Comparison of ENCODE assay signal across 34 mouse cellular contexts in the genomic region with DNA sequence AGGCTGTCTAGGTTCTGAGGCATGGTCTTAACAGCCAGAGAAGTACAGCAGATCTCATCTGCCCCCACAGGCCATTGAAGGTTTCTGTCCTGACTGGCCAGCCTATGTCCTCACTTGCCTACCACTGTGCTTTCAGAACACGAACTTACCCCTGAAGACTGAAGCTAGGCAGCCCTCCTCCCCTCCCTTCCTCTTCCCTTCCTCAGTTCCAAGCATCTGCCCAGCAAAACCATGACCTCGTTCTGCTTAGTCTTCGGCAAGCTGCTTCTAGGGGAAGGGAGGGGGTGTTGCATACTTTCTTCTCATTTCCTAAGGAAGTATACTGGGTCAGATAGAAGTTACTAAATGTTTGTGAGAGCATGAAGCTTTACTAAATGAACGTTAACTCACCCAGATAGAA. TPM values are rescaled to one million over a fixed set of nuclear protein-coding genes. Genes with fewer than 3 reads are reported as not detected.
A peak's percentile ranks its signal among the peaks of the same experiment; 100 is the strongest.
DNase-seq lines count a peak whose midpoint lies in the region; ATAC-seq lines count a peak whose summit lies in the region.
"Had no signal": no experiment of that assay in that cellular context is flagged by ENCODE, and none has a peak within 500 bp of the region (broad histone marks: within the 10 kb centered on the region; RNA-seq: fewer than 3 reads in every experiment).

No protein-coding gene starts in this region.

- no peaks in the 10 kb centered on the region for H3K36me3 ChIP-seq in kidney, embryonic 15.5 days
- no peaks in the 10 kb centered on the region for H3K36me3 ChIP-seq in midbrain, embryonic 11.5 days (ENCODE audit: control insufficient read depth, insufficient read depth, low read length)
- no peaks in the 10 kb centered on the region for H3K36me3 ChIP-seq in midbrain, embryonic 16.5 days (ENCODE audit: control insufficient read depth, insufficient read depth, low read length)
- no peaks in the 10 kb centered on the region for H3K36me3 ChIP-seq in forebrain, embryonic 12.5 days (replicated peaks)
- H3K36me3 ChIP-seq: G1E; heart, embryonic 10.5 days; heart, embryonic 15.5 days; hindbrain, embryonic 13.5 days; limb, embryonic 10.5 days; limb, embryonic 15.5 days; liver, embryonic 15.5 days; lung, embryonic 15.5 days; midbrain, embryonic 13.5 days; neural tube, embryonic 15.5 days; stomach, embryonic 15.5 days had no signal

- ATAC-seq in kidney, embryonic 15.5 days (replicated peaks; ENCODE audit: low FRiP score), result peak; percentile 31; the same call in 1 of the 2 replicates
- ATAC-seq in midbrain, embryonic 11.5 days (ENCODE audit: low FRiP score), result no peak
- ATAC-seq in midbrain, embryonic 16.5 days, result no peak
- ATAC-seq in monocyte, adult 5-6 weeks (replicated peaks; ENCODE audit: insufficient number of reproducible peaks, low FRiP score, low TSS enrichment, poor library complexity, severe bottlenecking), result 0 out of 2 replicates have a peak, but pooled peaks have one; percentile 6
- ATAC-seq in forebrain, embryonic 12.5 days (ENCODE audit: low FRiP score), result no peak
- ATAC-seq: forebrain, postnatal 0 days; intestine, embryonic 16.5 days; midbrain, embryonic 13.5 days; Patski had no signal

- no peak overlapping the region for H3K4me3 ChIP-seq in kidney, embryonic 15.5 days (replicated peaks)
- H3K4me3 ChIP-seq in midbrain, embryonic 11.5 days (ENCODE audit: low read depth, low read length), result no peak overlapping the region
- no peak overlapping the region for H3K4me3 ChIP-seq in midbrain, embryonic 16.5 days (ENCODE audit: low read depth, low read length)
- H3K4me3 ChIP-seq in forebrain, embryonic 12.5 days (replicated peaks), result no peak overlapping the region
- H3K4me3 ChIP-seq: erythroblast, embryonic 14.5 days; heart, embryonic 10.5 days; heart, embryonic 15.5 days; hindbrain, embryonic 13.5 days; layer of hippocampus, adult 2 months; limb, embryonic 10.5 days; limb, embryonic 15.5 days; liver, embryonic 15.5 days; lung, embryonic 15.5 days; midbrain, embryonic 13.5 days; neural tube, embryonic 15.5 days; stomach, embryonic 15.5 days had no signal

- H3K4me2 ChIP-seq in kidney, embryonic 15.5 days, result no peak overlapping the region
- H3K4me2 ChIP-seq in midbrain, embryonic 11.5 days, result no peak overlapping the region
- H3K4me2 ChIP-seq in midbrain, embryonic 16.5 days (ENCODE audit: low read length), result no peak overlapping the region
- no peak overlapping the region for H3K4me2 ChIP-seq in forebrain, embryonic 12.5 days
- H3K4me2 ChIP-seq: heart, embryonic 15.5 days; hindbrain, embryonic 13.5 days; limb, embryonic 15.5 days; liver, embryonic 15.5 days; lung, embryonic 15.5 days; midbrain, embryonic 13.5 days; neural tube, embryonic 15.5 days; stomach, embryonic 15.5 days had no signal

- WGBS in kidney, embryonic 15.5 days, result 37% methylated on average over 4 of the region's 4 CpGs
- 68% methylated on average over 4 of the region's 4 CpGs for WGBS in midbrain, embryonic 11.5 days
- WGBS in midbrain, embryonic 16.5 days, result 57% methylated on average over 4 of the region's 4 CpGs
- WGBS in forebrain, embryonic 12.5 days, result 66% methylated on average over 4 of the region's 4 CpGs

- H3K27me3 ChIP-seq in kidney, embryonic 15.5 days, result no peaks in the 10 kb centered on the region
- H3K27me3 ChIP-seq in midbrain, embryonic 11.5 days (ENCODE audit: control insufficient read depth, insufficient read depth, low read length), result no peaks in the 10 kb centered on the region
- H3K27me3 ChIP-seq in midbrain, embryonic 16.5 days (ENCODE audit: control insufficient read depth, insufficient read depth, low read depth, low read length), result no peaks in the 10 kb centered on the region
- H3K27me3 ChIP-seq in forebrain, embryonic 12.5 days, result no peaks in the 10 kb centered on the region
- H3K27me3 ChIP-seq: heart, embryonic 15.5 days; hindbrain, embryonic 13.5 days; limb, embryonic 15.5 days; liver, embryonic 15.5 days; lung, embryonic 15.5 days; midbrain, embryonic 13.5 days; neural tube, embryonic 15.5 days; Patski; stomach, embryonic 15.5 days had no signal

- H3K9me3 ChIP-seq in kidney, embryonic 15.5 days (replicated peaks), result no peaks in the 10 kb centered on the region
- no peaks in the 10 kb centered on the region for H3K9me3 ChIP-seq in midbrain, embryonic 11.5 days (ENCODE audit: control insufficient read depth, low read length)
- H3K9me3 ChIP-seq in midbrain, embryonic 16.5 days (replicated peaks; ENCODE audit: control insufficient read depth, low read length, poor library complexity, severe bottlenecking), result no peaks in the 10 kb centered on the region
- no peaks in the 10 kb centered on the region for H3K9me3 ChIP-seq in forebrain, embryonic 12.5 days
- H3K9me3 ChIP-seq: G1E; heart, embryonic 10.5 days; heart, embryonic 15.5 days; hindbrain, embryonic 13.5 days; limb, embryonic 10.5 days; limb, embryonic 15.5 days; liver, embryonic 15.5 days; lung, embryonic 15.5 days; midbrain, embryonic 13.5 days; neural tube, embryonic 15.5 days; stomach, embryonic 15.5 days had no signal

- peaks cover 8% of the 10 kb centered on the region for H3K4me1 ChIP-seq in kidney, embryonic 15.5 days
- H3K4me1 ChIP-seq in midbrain, embryonic 11.5 days (ENCODE audit: control insufficient read depth, insufficient read depth, low read length), result peaks cover 5% of the 10 kb centered on the region; the same call in 1 of the 2 replicates
- peaks cover 2% of the 10 kb centered on the region; the same call in 1 of the 2 replicates for H3K4me1 ChIP-seq in midbrain, embryonic 16.5 days (ENCODE audit: control insufficient read depth, insufficient read depth, low read length)
- H3K4me1 ChIP-seq in forebrain, embryonic 12.5 days, result peaks cover 2% of the 10 kb centered on the region
- H3K4me1 ChIP-seq: heart, embryonic 10.5 days; hindbrain, embryonic 13.5 days; limb, embryonic 15.5 days; liver, embryonic 15.5 days; neural tube, embryonic 15.5 days; stomach, embryonic 15.5 days had no signal

- no peak overlapping the region for H3K27ac ChIP-seq in kidney, embryonic 15.5 days
- no peak overlapping the region for H3K27ac ChIP-seq in midbrain, embryonic 11.5 days (ENCODE audit: low read depth, low read length)
- H3K27ac ChIP-seq in midbrain, embryonic 16.5 days (ENCODE audit: low read length), result no peak overlapping the region
- no peak overlapping the region for H3K27ac ChIP-seq in forebrain, embryonic 12.5 days
- H3K27ac ChIP-seq: heart, embryonic 10.5 days; heart, embryonic 15.5 days; hindbrain, embryonic 13.5 days; layer of hippocampus, adult 2 months; limb, embryonic 10.5 days; limb, embryonic 15.5 days; liver, embryonic 15.5 days; lung, embryonic 15.5 days; macrophage; midbrain, embryonic 13.5 days; neural tube, embryonic 15.5 days; stomach, embryonic 15.5 days had no signal

- H3K9ac ChIP-seq in kidney, embryonic 15.5 days, result no peak overlapping the region
- H3K9ac ChIP-seq in midbrain, embryonic 11.5 days (ENCODE audit: low read length), result no peak overlapping the region
- no peak overlapping the region for H3K9ac ChIP-seq in midbrain, embryonic 16.5 days (ENCODE audit: low read depth, low read length)
- H3K9ac ChIP-seq in forebrain, embryonic 12.5 days, result no peak overlapping the region
- H3K9ac ChIP-seq: forebrain, postnatal 0 days; heart, embryonic 15.5 days; hindbrain, embryonic 13.5 days; limb, embryonic 15.5 days; liver, embryonic 15.5 days; lung, embryonic 15.5 days; midbrain, embryonic 13.5 days; neural tube, embryonic 15.5 days; stomach, embryonic 15.5 days had no signal

- no peak for DNase-seq in kidney, postnatal 10 days
- peak; percentile 81 for DNase-seq in midbrain, embryonic 11.5 days (ENCODE audit: low spot score, missing footprints)
- DNase-seq in urinary bladder, postnatal 10 days (ENCODE audit: low spot score), result no peak
- DNase-seq: adrenal gland, postnatal 25 days; cerebellum, adult 11-12 months; cerebellum, adult 9-11 months; forebrain, postnatal 0 days; gastrocnemius, postnatal 10 days; heart, postnatal 36 days; kidney, adult 8-10 months; kidney, postnatal 36 days; retina, postnatal 1 day; right cerebral cortex, postnatal 14 days; thymus, postnatal 14 days had no signal

RNA-seq across cellular contexts. Expression of a gene that starts 13.7 kb away (rescaled TPM):
- polyA plus RNA-seq in kidney, embryonic 15.5 days (2015; fragmentation: Nextera tagmentation; extraction: Ambion mirVana), result 1.6 TPM in 2 replicates
- 0.72 and 0.86 TPM in 2 replicates for polyA plus RNA-seq in midbrain, embryonic 11.5 days (2014; fragmentation: Nextera tagmentation; extraction: Ambion mirVana)
- polyA plus RNA-seq in midbrain, embryonic 16.5 days (2015; fragmentation: Nextera tagmentation; extraction: Ambion mirVana), result 0.16 and 0.40 TPM in 2 replicates
- 0.10 to 7.4 TPM (median 0.29 TPM) in 3 replicates for total RNA-seq in monocyte, adult 5-6 weeks (2017)
- 0.14 and 0.26 TPM in 2 replicates for polyA plus RNA-seq in forebrain, embryonic 12.5 days (2016; fragmentation: Nextera tagmentation; extraction: Ambion mirVana)
- polyA plus RNA-seq: erythroblast, embryonic 14.5 days; G1E; macrophage had no signal

Comparison
In these comparisons a context has a peak if more than half of its experiments do, and no peak if none do; other contexts are left out.
1. ATAC-seq: peak in kidney, embryonic 15.5 days (single experiment) and monocyte, adult 5-6 weeks (single experiment); none in midbrain, embryonic 11.5 days (single experiment), midbrain, embryonic 16.5 days (single experiment) and forebrain, embryonic 12.5 days (single experiment).